Mouse (Mus musculus) gastrocnemius, postnatal 25 days (tissue): Measurements from ENCODE around the gene Zfp882. TPM values are rescaled to one million over a fixed set of nuclear protein-coding genes. Genes with fewer than 3 reads are reported as not detected.
"Not testable (repeated sequence)": the region's sequence is repeated elsewhere in the genome, so short reads cannot be mapped to it uniquely, and the experiment has no call there.

Source experiments
- DNase-seq: peaks from one replicate; pipeline ENCODE4 v3.0.0; 2022
- total RNA-seq, 2 experiments: library from RNA; stranded (reverse); gene quantifications; 1 replicate in 1 of 2; 2 replicates in 1 of 2; pipeline ENCODE4 v1.2.3; 2021

Zfp882 gene
- total RNA-seq, 2 experiments from 2014 or later, result 2.5 to 2.6 TPM

- DNase-seq, result no peak
These were observed 44.1 kb downstream of the Zfp882 start for GRCm38 (mm10) chr8:71952489-71952888.

- DNase-seq, result not testable (repeated sequence)
These were observed 44.7 kb downstream of the Zfp882 start for GRCm38 (mm10) chr8:71952961-71953700.

- no peak for DNase-seq
These were observed 46.3 kb downstream of the Zfp882 start for GRCm38 (mm10) chr8:71954666-71955065.

GRCm38 (mm10) chr8:71960483-71960882 is 52.1 kb downstream of the Zfp882 start:
- DNase-seq, result no peak

- no peak for DNase-seq
These were observed 53.4 kb downstream of the Zfp882 start for GRCm38 (mm10) chr8:71961796-71962195.

GRCm38 (mm10) chr8:71964051-71964450 is 55.6 kb downstream of the Zfp882 start:
- DNase-seq, result no peak

GRCm38 (mm10) chr8:71965166-71965565 is 56.8 kb downstream of the Zfp882 start:
- no peak for DNase-seq

Other genes with a start within 250 kb of the Zfp882 start
- under 1 TPM in 1 of 2 experiments, not detected in 1; 0.29 TPM for gene Unc13a, start 236.9 kb upstream of the Zfp882 start, total RNA-seq
- 1 to 10 TPM; 1.9 to 3.0 TPM for gene Jak3, start 232.3 kb upstream of the Zfp882 start, total RNA-seq
- 1 to 10 TPM in 1 of 2 experiments, under 1 TPM in 1; 0.49 to 2.7 TPM for gene Insl3, start 219.4 kb upstream of the Zfp882 start, total RNA-seq
- gene B3gnt3, start 206.8 kb upstream of the Zfp882 start, total RNA-seq, result 1 to 10 TPM; 1.5 to 3.8 TPM
- not detected for gene Fcho1, start 182.9 kb upstream of the Zfp882 start, total RNA-seq
- 1 to 10 TPM; 2.3 to 2.6 TPM for gene Zfp709, start 26.6 kb upstream of the Zfp882 start, total RNA-seq
- 10 to 100 TPM; 14.5 to 18.5 TPM for gene Zfp617, start within 50 bp of the Zfp882 start, total RNA-seq
- gene Zfp961, start 42.4 kb downstream of the Zfp882 start, total RNA-seq, result 1 to 10 TPM; 2.4 to 3.0 TPM
- under 1 TPM; 0.36 to 0.40 TPM for gene Cyp4f18, start 101.0 kb downstream of the Zfp882 start, total RNA-seq
- gene Olfr372, start 132.6 kb downstream of the Zfp882 start, total RNA-seq, result not detected
- not detected for gene Olfr373, start 174.6 kb downstream of the Zfp882 start, total RNA-seq
- gene Olfr374, start 198.4 kb downstream of the Zfp882 start, total RNA-seq, result not detected
- gene Tpm4, start 226.4 kb downstream of the Zfp882 start, total RNA-seq, result 10 to 100 TPM; 41.3 to 53.8 TPM